Mouse (Mus musculus): Measurements from ENCODE around the gene Usp36.

Gene Usp36

GRCm38 (mm10) chr11:118326991-118327971 is 37.2 kb upstream of the Usp36 start:
- Histone ChIP-seq H3K9me3 (ENCODE audit: low read length) (no peaks in the 10 kb centered on the region), H3K4me1 (replicated peaks; ENCODE audit: low read depth, low read length) (peaks cover 33% of the 10 kb centered on the region), H3K4me3 (replicated peaks; ENCODE audit: low read length) (peak overlapping the region; percentile 39), H3K27me3 (ENCODE audit: insufficient read depth, low read length) (peaks cover under 1% of the 10 kb centered on the region), H3K36me3 (ENCODE audit: insufficient read depth, low read length) (no peaks in the 10 kb centered on the region)
- TF ChIP-seq NANOG (IDR thresholded peaks at IDR 0.05; ENCODE audit: borderline replicate concordance, low read length), result no peak
- TF ChIP-seq CTCF (conservative IDR thresholded peaks at IDR 0.05; ENCODE audit: low read length), result no peak
- TF ChIP-seq POU5F1 (IDR thresholded peaks at IDR 0.05; ENCODE audit: borderline replicate concordance, low read length), result no peak

DNA sequence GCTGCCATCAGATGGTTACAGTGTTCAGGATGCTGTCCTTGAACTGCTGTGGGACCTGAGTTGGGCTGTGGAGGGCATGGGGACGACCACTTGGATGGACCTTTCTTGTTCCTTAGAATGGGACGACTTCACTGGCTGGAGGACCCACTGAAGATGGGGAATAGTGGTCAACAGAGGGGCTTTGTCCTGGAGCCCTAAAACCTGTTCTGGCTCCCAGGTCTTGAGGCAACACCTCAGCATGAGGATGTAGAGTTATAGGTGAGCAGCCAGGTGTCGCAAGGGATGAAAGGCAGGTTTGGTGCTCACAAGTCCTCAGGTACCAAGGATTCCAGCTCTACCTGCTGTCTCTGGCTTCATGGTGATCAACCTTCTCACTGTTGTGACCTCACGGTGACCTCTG is 36.4 kb upstream of the Usp36 start:
- no peaks in the 10 kb centered on the region for H3K36me3 ChIP-seq (ENCODE audit: insufficient read depth, low read length)
- no peaks in the 10 kb centered on the region for H3K27me3 ChIP-seq (ENCODE audit: insufficient read depth, low read length)
- TF ChIP-seq POU5F1 (IDR thresholded peaks at IDR 0.05; ENCODE audit: borderline replicate concordance, low read length) (no peak), CTCF (conservative IDR thresholded peaks at IDR 0.05; ENCODE audit: low read length) (no peak), NANOG (IDR thresholded peaks at IDR 0.05; ENCODE audit: borderline replicate concordance, low read length) (no peak)
- no peaks in the 10 kb centered on the region for H3K9me3 ChIP-seq (ENCODE audit: low read length)
- H3K4me3 ChIP-seq (replicated peaks; ENCODE audit: low read length), result no peak overlapping the region
- peaks cover 33% of the 10 kb centered on the region for H3K4me1 ChIP-seq (replicated peaks; ENCODE audit: low read depth, low read length)

GRCm38 (mm10) chr11:118324541-118324940 is 34.5 kb upstream of the Usp36 start:
- Histone ChIP-seq H3K27me3 (ENCODE audit: insufficient read depth, low read length) (no peaks in the 10 kb centered on the region), H3K9me3 (ENCODE audit: low read length) (no peaks in the 10 kb centered on the region)
- no peak for TF ChIP-seq POU5F1 (IDR thresholded peaks at IDR 0.05; ENCODE audit: borderline replicate concordance, low read length)
- TF ChIP-seq CTCF (conservative IDR thresholded peaks at IDR 0.05; ENCODE audit: low read length), result no peak
- no peak for TF ChIP-seq NANOG (IDR thresholded peaks at IDR 0.05; ENCODE audit: borderline replicate concordance, low read length)

DNA sequence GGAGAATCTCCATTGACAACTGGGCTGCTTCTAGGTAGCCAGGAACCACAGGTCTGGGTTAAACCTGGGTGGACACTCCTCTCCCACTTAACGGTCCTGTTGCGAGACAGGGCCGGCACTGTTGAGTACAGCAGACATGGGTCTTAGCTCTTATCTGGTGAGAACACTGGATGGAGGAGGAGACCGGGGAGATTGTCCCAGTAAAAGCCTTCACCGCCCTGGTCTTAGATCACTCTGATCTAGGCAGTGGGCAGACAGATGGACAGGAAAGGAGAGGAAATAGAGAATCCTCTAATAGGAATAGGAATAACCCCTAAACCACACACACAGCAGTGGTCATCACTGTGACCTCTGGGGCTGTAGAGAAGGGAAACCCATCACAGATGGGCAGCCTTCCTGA is 33.9 kb upstream of the Usp36 start:
- no peaks in the 10 kb centered on the region for H3K36me3 ChIP-seq (ENCODE audit: insufficient read depth, low read length)
- no peak overlapping the region for H3K4me3 ChIP-seq (replicated peaks; ENCODE audit: low read length)
- TF ChIP-seq NANOG (IDR thresholded peaks at IDR 0.05; ENCODE audit: borderline replicate concordance, low read length) (no peak), POU5F1 (IDR thresholded peaks at IDR 0.05; ENCODE audit: borderline replicate concordance, low read length) (no peak), CTCF (conservative IDR thresholded peaks at IDR 0.05; ENCODE audit: low read length) (no peak)
- no peaks in the 10 kb centered on the region for H3K27me3 ChIP-seq (ENCODE audit: insufficient read depth, low read length)
- H3K9me3 ChIP-seq (ENCODE audit: low read length), result no peaks in the 10 kb centered on the region
- peaks cover 32% of the 10 kb centered on the region for H3K4me1 ChIP-seq (replicated peaks; ENCODE audit: low read depth, low read length)

More at GRCm38 (mm10) chr11:118324541-118324940, 34.5 kb upstream of the Usp36 start:
- no peaks in the 10 kb centered on the region for H3K36me3 ChIP-seq (ENCODE audit: insufficient read depth, low read length)
- H3K4me3 ChIP-seq (replicated peaks; ENCODE audit: low read length), result no peak overlapping the region
- peaks cover 32% of the 10 kb centered on the region for H3K4me1 ChIP-seq (replicated peaks; ENCODE audit: low read depth, low read length)

DNA sequence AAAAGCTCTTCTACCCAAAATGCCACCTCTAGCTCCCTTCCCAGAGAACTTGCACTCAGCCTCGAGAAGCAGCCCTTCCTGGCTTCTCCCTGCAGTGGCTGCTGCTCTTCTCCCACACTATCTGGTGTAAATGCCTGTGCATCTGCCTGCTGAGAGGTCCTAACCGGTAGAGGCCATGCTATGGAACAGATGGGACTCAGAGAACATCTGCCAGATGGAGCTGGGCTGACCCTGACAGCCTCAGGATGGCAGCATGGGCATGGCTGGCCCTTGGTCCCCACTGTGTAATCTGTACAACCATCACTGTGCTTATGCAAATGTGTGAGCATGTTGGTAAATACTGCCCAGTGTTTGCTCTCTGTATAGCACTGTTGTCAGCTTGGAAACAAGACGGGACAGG is 32.6 kb upstream of the Usp36 start:
- Histone ChIP-seq H3K4me1 (replicated peaks; ENCODE audit: low read depth, low read length) (peaks cover 33% of the 10 kb centered on the region), H3K36me3 (ENCODE audit: insufficient read depth, low read length) (no peaks in the 10 kb centered on the region), H3K27me3 (ENCODE audit: insufficient read depth, low read length) (no peaks in the 10 kb centered on the region), H3K4me3 (replicated peaks; ENCODE audit: low read length) (no peak overlapping the region), H3K9me3 (ENCODE audit: low read length) (no peaks in the 10 kb centered on the region)
- TF ChIP-seq POU5F1 (IDR thresholded peaks at IDR 0.05; ENCODE audit: borderline replicate concordance, low read length) (no peak), NANOG (IDR thresholded peaks at IDR 0.05; ENCODE audit: borderline replicate concordance, low read length) (no peak), CTCF (conservative IDR thresholded peaks at IDR 0.05; ENCODE audit: low read length) (no peak)

GRCm38 (mm10) chr11:118321971-118322370 is 31.9 kb upstream of the Usp36 start:
- no peaks in the 10 kb centered on the region for H3K9me3 ChIP-seq (ENCODE audit: low read length)
- peaks cover 32% of the 10 kb centered on the region for H3K4me1 ChIP-seq (replicated peaks; ENCODE audit: low read depth, low read length)
- TF ChIP-seq NANOG (IDR thresholded peaks at IDR 0.05; ENCODE audit: borderline replicate concordance, low read length) (no peak), POU5F1 (IDR thresholded peaks at IDR 0.05; ENCODE audit: borderline replicate concordance, low read length) (no peak), CTCF (conservative IDR thresholded peaks at IDR 0.05; ENCODE audit: low read length) (no peak)
- H3K4me3 ChIP-seq (replicated peaks; ENCODE audit: low read length), result no peak overlapping the region
- no peaks in the 10 kb centered on the region for H3K27me3 ChIP-seq (ENCODE audit: insufficient read depth, low read length)
- no peaks in the 10 kb centered on the region for H3K36me3 ChIP-seq (ENCODE audit: insufficient read depth, low read length)

DNA sequence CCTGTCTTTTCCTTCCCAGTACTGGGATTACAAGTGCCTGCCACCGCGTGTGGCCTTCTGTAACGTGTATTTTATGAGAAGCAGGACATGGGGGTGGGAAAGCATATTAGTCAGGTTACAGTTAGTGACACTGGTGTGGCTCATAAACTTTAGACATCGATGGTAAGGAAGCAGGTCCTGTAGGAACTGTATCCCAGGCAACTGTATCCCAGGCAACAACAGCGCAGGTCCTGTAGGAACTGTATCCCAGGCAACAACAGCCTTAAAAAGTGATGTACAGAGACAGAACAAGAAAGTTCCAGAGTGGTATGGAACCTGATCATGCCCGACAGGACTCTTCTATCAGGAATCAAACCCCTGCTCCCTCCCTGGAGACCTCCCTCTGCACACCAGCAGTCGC is 31.5 kb upstream of the Usp36 start:
- H3K36me3 ChIP-seq (ENCODE audit: insufficient read depth, low read length), result no peaks in the 10 kb centered on the region
- no peaks in the 10 kb centered on the region for H3K9me3 ChIP-seq (ENCODE audit: low read length)
- peaks cover 29% of the 10 kb centered on the region for H3K4me1 ChIP-seq (replicated peaks; ENCODE audit: low read depth, low read length)
- H3K4me3 ChIP-seq (replicated peaks; ENCODE audit: low read length), result no peak overlapping the region
- TF ChIP-seq CTCF (conservative IDR thresholded peaks at IDR 0.05; ENCODE audit: low read length) (no peak), NANOG (IDR thresholded peaks at IDR 0.05; ENCODE audit: borderline replicate concordance, low read length) (no peak), POU5F1 (IDR thresholded peaks at IDR 0.05; ENCODE audit: borderline replicate concordance, low read length) (no peak)
- no peaks in the 10 kb centered on the region for H3K27me3 ChIP-seq (ENCODE audit: insufficient read depth, low read length)

DNA sequence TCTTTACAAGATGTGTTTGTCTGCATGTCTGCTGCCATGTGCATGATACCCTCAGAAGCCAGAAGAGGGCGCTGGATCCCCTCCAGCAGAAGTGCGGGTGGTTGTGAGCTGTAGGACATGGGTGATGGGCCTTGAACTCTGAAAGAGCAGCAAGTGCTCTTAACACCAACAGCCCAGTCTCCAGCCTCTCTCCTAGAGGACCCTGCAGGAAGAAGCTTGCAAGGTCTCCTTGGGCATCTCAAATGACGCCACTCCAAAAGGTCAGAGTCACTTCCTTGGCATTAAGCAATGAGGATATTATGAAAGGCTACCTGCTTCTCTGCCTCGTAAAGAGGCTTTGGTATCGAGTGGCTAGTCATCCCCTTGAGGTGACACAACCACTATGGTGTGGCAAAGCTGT is 28.6 kb upstream of the Usp36 start:
- no peak overlapping the region for H3K4me3 ChIP-seq (replicated peaks; ENCODE audit: low read length)
- TF ChIP-seq CTCF (conservative IDR thresholded peaks at IDR 0.05; ENCODE audit: low read length) (peak; percentile 86), POU5F1 (IDR thresholded peaks at IDR 0.05; ENCODE audit: borderline replicate concordance, low read length) (no peak), NANOG (IDR thresholded peaks at IDR 0.05; ENCODE audit: borderline replicate concordance, low read length) (no peak)
- H3K27me3 ChIP-seq (ENCODE audit: insufficient read depth, low read length), result no peaks in the 10 kb centered on the region
- no peaks in the 10 kb centered on the region for H3K9me3 ChIP-seq (ENCODE audit: low read length)
- H3K36me3 ChIP-seq (ENCODE audit: insufficient read depth, low read length), result no peaks in the 10 kb centered on the region
- peaks cover 24% of the 10 kb centered on the region for H3K4me1 ChIP-seq (replicated peaks; ENCODE audit: low read depth, low read length)

Measured in E14TG2a.4 (cell line).